Mouse (Mus musculus) olfactory bulb, adult 2 months (tissue): ENCODE measurements around the gene Zhx3.

Experiments
- CTCF ChIP-seq: fragments of 200-500 bp; IDR thresholded peaks from 2 replicates; pipeline ENCODE4 v1.5.1; 2012; ENCODE audit warnings: low read depth, mild to moderate bottlenecking, low read length, moderate library complexity; ENCODE audit not compliant: insufficient read depth
- POLR2A ChIP-seq: fragments of 200-500 bp; IDR thresholded peaks from 2 replicates; pipeline ENCODE4 v1.6.1; 2012; ENCODE audit warnings: mild to moderate bottlenecking, low read depth, low read length, moderate library complexity; ENCODE audit not compliant: insufficient read depth

DNA sequence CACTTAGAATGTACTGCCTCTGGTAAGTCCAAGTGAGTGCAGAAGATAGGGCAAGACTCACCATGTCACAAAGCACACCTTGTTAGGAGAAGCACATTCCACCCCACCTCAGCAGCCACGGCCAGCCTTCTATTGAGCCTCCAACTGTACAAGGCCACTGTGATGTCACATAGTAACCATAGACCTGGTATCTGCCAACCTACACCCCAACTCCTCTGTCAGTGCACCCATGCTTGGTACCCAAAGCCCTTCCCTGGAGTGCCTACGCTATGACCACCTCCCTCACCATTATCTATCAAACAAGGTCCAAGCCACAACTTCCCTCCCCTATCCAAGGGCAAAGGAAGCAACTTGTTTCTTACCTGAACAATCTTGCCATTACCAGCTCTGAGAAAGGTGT lies 103.8 kb downstream of the Zhx3 start:
- no peak for TF ChIP-seq CTCF
- TF ChIP-seq POLR2A: no peak
